Mouse (Mus musculus) lung, postnatal 36 days (tissue): Measurements from ENCODE around the gene Ppt2.

Source experiments
- DNase-seq: peaks from one replicate; pipeline ENCODE4 v3.0.0; 2022; ENCODE audit warnings: mixed read lengths

Gene Ppt2

DNA sequence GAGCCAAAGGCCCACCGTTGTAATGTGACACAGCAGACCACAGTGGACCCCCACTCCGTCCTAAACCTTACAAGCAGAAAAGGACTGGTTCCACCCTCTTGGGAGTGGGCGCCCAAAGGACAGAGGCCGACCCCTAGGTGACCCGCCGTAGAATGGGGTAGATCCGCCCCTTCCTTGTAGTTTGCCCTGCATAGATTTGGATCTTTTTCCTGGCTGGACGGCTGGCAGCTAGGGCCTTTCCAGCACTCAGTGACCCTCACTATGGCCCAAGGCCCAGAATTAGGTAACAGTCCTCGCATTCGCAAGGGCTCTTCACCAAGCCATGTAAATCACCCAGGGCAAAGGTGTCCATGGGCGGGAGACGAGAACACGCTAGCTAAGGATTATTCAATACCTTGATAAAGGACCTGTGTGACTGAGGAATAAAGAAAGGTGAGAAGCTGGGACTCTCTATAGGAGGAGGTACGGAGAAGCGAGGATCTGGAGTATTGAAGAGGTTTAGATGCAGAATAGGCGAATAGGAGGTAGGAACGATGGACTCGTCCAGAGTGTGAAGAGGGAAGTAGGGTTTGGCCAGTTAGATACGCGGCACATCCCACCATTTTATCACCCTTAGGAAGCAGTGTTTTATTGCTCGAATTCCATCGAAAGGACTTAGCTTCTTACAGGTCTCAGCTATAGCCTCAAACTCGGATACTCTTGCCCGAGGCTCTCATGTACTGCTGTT lies 23.6 kb downstream of the Ppt2 start:
- peak; percentile 84 for DNase-seq

GRCm38 (mm10) chr17:34604061-34604508 lies 24.2 kb downstream of the Ppt2 start, which contains the start of gene Agpat1:
Agpat1 (plus strand) TSS chr17:34604262.
- peak; percentile 99 for DNase-seq

- DNase-seq = peak; percentile 100
Measured at GRCm38 (mm10) chr17:34603375-34604060, 24.8 kb downstream of the Ppt2 start, which contains the start of gene Rnf5. Rnf5 (minus strand) TSS chr17:34603690.

- DNase-seq = no peak
Measured at GRCm38 (mm10) chr17:34601796-34602195, 26.5 kb downstream of the Ppt2 start.

GRCm38 (mm10) chr17:34599891-34600290 lies 28.4 kb downstream of the Ppt2 start:
- DNase-seq = no peak

DNA sequence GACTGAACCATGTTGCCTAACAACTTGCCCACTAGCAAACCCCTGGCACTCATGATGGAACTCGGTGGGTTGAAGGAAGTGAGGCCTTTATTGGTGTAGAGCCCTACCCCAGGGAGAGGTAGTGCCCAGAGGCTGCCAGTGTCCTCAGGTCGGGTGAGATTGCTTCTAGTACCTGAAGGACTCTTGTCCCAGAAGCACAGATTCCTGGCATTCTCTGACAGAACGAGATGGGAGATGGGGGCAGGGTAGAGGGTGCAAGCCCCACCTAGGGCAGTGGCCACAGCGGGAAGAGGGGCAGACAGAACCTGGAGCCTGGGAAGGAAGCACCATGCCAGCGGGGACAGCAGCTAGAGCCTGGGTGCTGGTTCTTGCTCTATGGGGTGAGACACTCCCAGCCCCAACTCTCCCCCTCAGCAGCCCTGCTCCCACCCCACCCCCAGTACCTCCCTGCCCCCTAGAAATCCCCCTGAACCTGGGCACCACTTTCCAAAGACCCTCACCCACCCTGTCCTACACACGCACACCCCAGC lies 30.7 kb downstream of the Ppt2 start, which contains the start of gene Ager:
Gene Ager, plus strand, starts transcription at position 297 of the 530 bp plus-strand sequence.
- DNase-seq = peak; percentile 78

GRCm38 (mm10) chr17:34596098-34596497 lies 32.2 kb downstream of the Ppt2 start:
- DNase-seq = peak; percentile 38

DNA sequence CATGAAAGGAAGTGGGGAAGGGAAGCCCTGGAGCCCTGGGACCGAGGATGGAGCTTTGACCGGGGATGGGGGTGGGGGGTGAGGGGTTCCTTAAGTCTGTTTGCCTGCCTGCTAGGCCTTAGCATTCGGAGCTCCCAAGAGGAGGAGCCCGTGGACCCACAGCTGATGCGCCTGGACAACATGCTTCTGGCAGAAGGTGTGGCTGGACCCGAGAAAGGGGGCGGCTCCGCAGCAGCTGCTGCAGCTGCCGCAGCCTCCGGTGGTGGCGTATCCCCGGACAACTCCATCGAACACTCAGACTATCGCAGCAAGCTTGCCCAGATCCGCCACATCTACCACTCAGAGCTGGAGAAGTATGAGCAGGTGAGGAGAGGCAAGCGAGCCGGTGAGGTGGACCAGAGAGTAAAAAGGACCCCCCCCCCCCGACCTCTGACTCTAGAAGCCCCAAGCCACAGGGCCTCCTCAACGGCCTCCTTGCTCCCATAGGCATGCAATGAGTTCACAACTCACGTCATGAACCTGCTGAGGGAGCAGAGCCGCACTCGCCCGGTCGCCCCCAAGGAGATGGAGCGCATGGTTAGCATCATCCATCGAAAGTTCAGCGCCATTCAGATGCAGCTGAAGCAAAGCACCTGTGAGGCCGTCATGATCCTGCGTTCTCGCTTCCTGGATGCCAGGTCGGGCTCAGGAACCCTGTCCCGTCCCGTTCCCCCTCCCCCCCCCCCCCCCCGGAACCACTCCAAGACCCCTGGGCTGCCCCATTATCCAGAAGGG lies 34.4 kb downstream of the Ppt2 start:
- peak; percentile 37 for DNase-seq

- DNase-seq = peak; percentile 58
Measured at GRCm38 (mm10) chr17:34592581-34593549, 35.4 kb downstream of the Ppt2 start.

- DNase-seq = peak; percentile 93
Measured at GRCm38 (mm10) chr17:34591994-34592375, 36.3 kb downstream of the Ppt2 start.

GRCm38 (mm10) chr17:34591029-34591993 lies 37.0 kb downstream of the Ppt2 start, which contains the start of gene Pbx2:
Pbx2 (plus strand) TSS chr17:34591266.
- DNase-seq = peak; percentile 43

GRCm38 (mm10) chr17:34590154-34590987 lies 37.9 kb downstream of the Ppt2 start:
- no peak for DNase-seq

GRCm38 (mm10) chr17:34589681-34590101 lies 38.6 kb downstream of the Ppt2 start, which contains the start of gene Gpsm3:
Gpsm3 (plus strand) TSS chr17:34589806.
- DNase-seq = peak; percentile 78

DNA sequence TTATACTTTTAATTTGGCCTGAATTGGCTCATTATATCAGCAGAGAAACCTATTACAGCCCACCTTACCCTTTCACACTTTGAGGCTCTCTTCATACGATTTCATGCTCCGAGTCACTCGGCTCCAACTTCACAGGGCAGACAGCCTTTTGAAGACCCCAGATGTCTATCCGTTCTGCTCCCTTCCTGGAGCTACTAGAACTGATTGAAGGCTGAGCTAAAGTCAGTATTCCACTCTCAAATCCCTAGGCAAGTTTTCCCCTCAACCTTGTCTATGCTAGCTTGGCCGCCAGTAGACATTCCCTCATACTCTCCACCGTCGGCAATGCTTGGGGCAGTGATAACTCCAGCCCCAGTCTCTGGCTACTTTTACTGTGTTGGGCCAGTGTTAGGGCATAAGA lies 39.1 kb downstream of the Ppt2 start:
- no peak for DNase-seq

DNA sequence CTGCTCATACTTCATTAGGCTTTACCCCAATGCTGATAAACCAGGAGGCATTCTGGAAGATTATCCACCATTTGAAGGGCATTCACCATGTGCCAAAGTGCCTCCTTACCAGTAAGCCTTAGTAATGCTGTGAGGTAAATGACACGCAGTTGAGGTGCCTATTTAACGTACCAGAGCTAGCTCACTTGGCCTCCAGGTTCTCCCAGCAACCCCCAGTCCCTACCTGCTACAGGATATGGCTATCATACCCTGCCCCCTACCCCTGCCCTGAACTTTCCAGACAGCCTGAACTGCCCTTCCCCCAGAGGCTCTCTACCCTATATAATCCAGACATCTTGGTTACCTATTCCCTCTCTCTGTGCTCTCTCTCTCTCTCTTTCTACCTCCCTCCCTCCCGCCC lies 39.5 kb downstream of the Ppt2 start:
- DNase-seq = no peak

GRCm38 (mm10) chr17:34587814-34588213 lies 40.5 kb downstream of the Ppt2 start:
- no peak for DNase-seq

GRCm38 (mm10) chr17:34587423-34587811 lies 40.9 kb downstream of the Ppt2 start:
- DNase-seq = peak; percentile 98

GRCm38 (mm10) chr17:34586796-34587422 lies 41.4 kb downstream of the Ppt2 start:
- peak; percentile 92 for DNase-seq
